Mouse (Mus musculus) stomach, embryonic 16.5 days (tissue): ENCODE data around the gene Wdr38. TPM values are rescaled to one million over a fixed set of nuclear protein-coding genes. Genes with fewer than 3 reads are reported as not detected.

Experiments
- ATAC-seq: fragments of 200-750 bp; cut with Nextera tagmentation; 2 replicates; pipeline ENCODE4 v1.8.0; 2017; ENCODE audit warnings: moderate number of reproducible peaks, moderate TSS enrichment; ENCODE audit not compliant: insufficient read depth, low FRiP score
- H3K27ac ChIP-seq: fragments of 300-500 bp; sonication (generic); 2 replicates; pipeline ENCODE4 v1.5.1; 2014; ENCODE audit warnings: low read length
- H3K27me3 ChIP-seq: fragments of 300-500 bp; sonication (generic); 2 replicates; pipeline ENCODE4 v1.6.1; 2014; ENCODE audit warnings: low read length, control low read depth, mixed read lengths; ENCODE audit not compliant: control insufficient read depth, insufficient read depth
- H3K36me3 ChIP-seq: fragments of 300-500 bp; sonication (generic); 2 replicates; pipeline ENCODE4 v1.6.1; 2014; ENCODE audit warnings: low read length; ENCODE audit not compliant: control insufficient read depth, insufficient read depth
- H3K4me1 ChIP-seq: fragments of 300-500 bp; sonication (generic); 2 replicates; pipeline ENCODE4 v1.6.1; 2014; ENCODE audit warnings: low read length, control low read depth, mixed read lengths; ENCODE audit not compliant: control insufficient read depth, insufficient read depth
- H3K4me2 ChIP-seq: fragments of 300-500 bp; sonication (generic); 2 replicates; pipeline ENCODE4 v1.6.1; 2014; ENCODE audit warnings: low read depth, low read length, mixed read lengths
- H3K4me3 ChIP-seq: fragments of 300-500 bp; sonication (generic); replicated peaks from 2 replicates; pipeline ENCODE4 v1.5.1; 2014; ENCODE audit warnings: mild to moderate bottlenecking, low read length
- H3K9ac ChIP-seq: fragments of 300-500 bp; sonication (generic); 2 replicates; pipeline ENCODE4 v1.6.1; 2014; ENCODE audit warnings: low read length
- H3K9me3 ChIP-seq: fragments of 300-500 bp; sonication (generic); replicated peaks from 2 replicates; pipeline ENCODE4 v1.6.1; 2016; ENCODE audit warnings: low read length, control low read depth; ENCODE audit not compliant: control insufficient read depth
- WGBS: fragments of 180-500 bp; shearing (Covaris S2); extraction: QIAGEN DNeasy Blood & Tissue Kit; methylation state at CpG from one replicate; pipeline ENCODE4 v1.1.7; 2014; 5-methylcytosine and 5-hydroxymethylcytosine counted together
- polyA plus RNA-seq: library from polyadenylated mRNA; unstranded; fragments of >200 nt; fragmentation: Nextera tagmentation; extraction: Ambion mirVana; gene quantifications from 2 replicates; pipeline ENCODE4 v1.2.1, GENCODE M21; 2015

Gene Wdr38
- polyA plus RNA-seq, 1 experiment from 2014 or later = 1.7 TPM

DNA sequence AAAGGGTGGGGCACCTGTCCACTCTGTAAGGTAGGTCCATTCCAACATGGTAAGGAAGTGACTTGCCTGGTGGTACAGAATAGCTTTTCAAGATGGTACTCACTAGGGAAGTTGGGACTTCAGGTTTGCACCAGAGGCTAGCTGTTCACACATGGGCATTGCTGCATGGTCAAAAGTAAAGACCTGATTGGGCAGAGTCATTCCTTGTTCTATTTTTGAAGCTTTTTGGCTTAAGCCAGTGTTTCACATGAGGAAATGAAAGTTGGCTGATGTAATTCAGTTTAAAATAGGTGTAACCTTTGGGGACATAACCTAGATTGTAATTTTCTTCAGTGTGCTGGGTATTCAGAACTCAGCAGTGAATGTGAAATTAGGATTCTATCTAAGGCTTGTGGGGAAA is 14.0 kb downstream of the Wdr38 start:
- Histone ChIP-seq H3K9me3 (no peaks in the 10 kb centered on the region), H3K9ac (no peak overlapping the region), H3K36me3 (0 out of 2 replicates have a peak, but pooled peaks cover 6% of the 10 kb centered on the region), H3K27me3 (no peaks in the 10 kb centered on the region), H3K4me3 (no peak overlapping the region), H3K27ac (no peak overlapping the region), H3K4me2 (no peak overlapping the region), H3K4me1 (peaks cover 21% of the 10 kb centered on the region)
- no peak for ATAC-seq

DNA sequence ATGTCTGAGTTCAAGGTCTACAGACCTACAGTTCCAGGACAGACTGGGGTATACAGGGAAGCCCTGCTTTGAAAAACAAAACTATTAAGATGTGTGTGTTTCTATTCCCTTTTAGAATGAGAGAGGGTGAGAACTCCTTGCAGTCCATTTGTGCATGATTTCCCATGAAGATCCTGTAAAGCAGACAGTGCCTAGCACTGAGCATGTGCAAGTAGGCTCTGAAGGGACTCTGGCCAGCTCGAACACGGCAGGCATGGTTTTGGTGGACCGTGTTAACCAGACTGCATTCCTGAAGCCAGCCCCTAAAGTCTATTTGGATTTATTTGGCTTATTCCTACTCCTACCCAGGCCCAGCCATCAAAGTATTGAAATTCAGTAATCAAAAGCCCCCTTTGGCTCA is 14.7 kb downstream of the Wdr38 start:
- H3K4me3 ChIP-seq = no peak overlapping the region
- H3K27ac ChIP-seq = no peak overlapping the region
- no peak for ATAC-seq
- no peak overlapping the region for H3K9ac ChIP-seq
- peaks cover 20% of the 10 kb centered on the region for H3K4me1 ChIP-seq
- no peaks in the 10 kb centered on the region for H3K27me3 ChIP-seq
- H3K36me3 ChIP-seq = 0 out of 2 replicates have a peak, but pooled peaks cover 6% of the 10 kb centered on the region
- H3K9me3 ChIP-seq = no peaks in the 10 kb centered on the region
- no peak overlapping the region for H3K4me2 ChIP-seq
- WGBS = 84% methylated on average over 3 of the region's 3 CpGs

DNA sequence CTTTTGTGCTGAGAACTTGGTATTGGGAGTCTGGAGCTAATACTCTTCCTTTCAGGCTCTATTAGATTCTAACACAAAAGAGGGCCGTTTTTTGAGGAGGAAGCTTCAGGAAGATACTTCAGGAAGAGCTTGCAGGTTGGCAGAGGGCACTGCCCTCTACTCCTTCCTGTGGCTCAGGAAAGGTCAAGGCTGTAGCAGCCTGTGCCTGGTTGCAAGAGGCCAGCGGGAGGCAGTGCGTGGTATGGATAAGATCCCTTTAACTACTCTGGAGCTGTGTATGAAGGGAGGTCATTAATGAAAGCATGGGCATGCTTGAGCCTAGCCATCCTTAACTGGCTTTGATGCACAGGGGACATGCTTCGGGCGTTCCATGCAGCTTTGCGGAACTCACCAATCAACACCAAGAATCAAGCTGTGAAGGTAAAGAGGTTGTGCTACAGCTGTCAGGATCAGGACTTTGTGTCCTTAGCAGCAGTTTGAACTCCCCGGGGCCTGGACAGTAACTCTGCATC is 15.5 kb downstream of the Wdr38 start:
- Histone ChIP-seq H3K4me2 (no peak overlapping the region), H3K27ac (no peak overlapping the region), H3K9me3 (no peaks in the 10 kb centered on the region), H3K27me3 (no peaks in the 10 kb centered on the region), H3K4me1 (peaks cover 17% of the 10 kb centered on the region), H3K4me3 (no peak overlapping the region), H3K9ac (no peak overlapping the region), H3K36me3 (0 out of 2 replicates have a peak, but pooled peaks cover 6% of the 10 kb centered on the region)
- WGBS = 92% methylated on average over 7 of the region's 7 CpGs
- no peak for ATAC-seq

DNA sequence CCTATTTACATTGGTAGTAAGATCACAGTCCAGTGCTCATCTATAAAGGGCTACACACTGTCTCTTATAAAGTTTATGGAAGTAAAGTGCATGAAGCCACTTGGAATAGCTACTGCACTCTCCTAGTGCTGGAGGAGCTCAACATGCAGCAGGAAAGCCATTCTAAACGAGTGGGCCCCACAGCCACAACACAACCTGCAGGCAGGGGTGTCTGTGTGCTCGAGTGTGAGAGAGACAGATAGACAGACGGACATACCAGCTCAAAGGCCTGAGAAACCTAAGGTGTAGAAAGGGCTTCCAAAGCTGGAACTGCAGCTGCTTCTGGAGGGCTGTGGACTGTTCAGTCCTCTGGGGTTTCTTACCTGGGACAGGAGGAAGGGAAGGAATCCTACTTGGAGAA is 19.3 kb downstream of the Wdr38 start:
- WGBS = 76% methylated on average over 3 of the region's 3 CpGs
- no peak overlapping the region for H3K27ac ChIP-seq
- H3K36me3 ChIP-seq = peaks cover 6% of the 10 kb centered on the region; the same call in 1 of the 2 replicates
- ATAC-seq = no peak
- no peaks in the 10 kb centered on the region for H3K4me1 ChIP-seq
- no peaks in the 10 kb centered on the region for H3K27me3 ChIP-seq
- no peaks in the 10 kb centered on the region for H3K9me3 ChIP-seq
- H3K4me2 ChIP-seq = no peak overlapping the region
- no peak overlapping the region for H3K4me3 ChIP-seq
- no peak overlapping the region for H3K9ac ChIP-seq

DNA sequence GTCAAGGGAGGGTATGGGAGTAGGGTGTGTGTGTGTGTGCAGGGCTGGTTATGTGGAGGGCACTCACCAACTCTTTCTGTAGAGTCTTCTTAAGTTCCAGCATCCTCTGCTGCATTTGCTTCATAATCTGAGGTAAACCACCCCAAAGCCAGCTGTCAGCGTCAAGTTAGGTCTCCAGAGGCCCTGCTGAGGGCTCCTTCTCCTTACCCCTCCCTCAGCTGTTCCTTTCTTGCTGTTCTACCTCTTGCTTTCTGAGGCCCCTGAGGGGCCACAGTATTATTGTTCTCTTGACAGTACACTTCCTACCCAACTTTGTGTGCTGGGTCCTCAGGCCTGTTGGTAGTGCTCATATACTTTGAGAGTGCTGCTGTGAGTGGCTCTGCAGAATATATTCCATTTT is 22.7 kb downstream of the Wdr38 start:
- Histone ChIP-seq H3K36me3 (peaks cover 22% of the 10 kb centered on the region), H3K9me3 (no peaks in the 10 kb centered on the region), H3K4me1 (no peaks in the 10 kb centered on the region), H3K4me2 (no peak overlapping the region), H3K27ac (no peak overlapping the region), H3K9ac (no peak overlapping the region), H3K4me3 (no peak overlapping the region), H3K27me3 (no peaks in the 10 kb centered on the region)
- no peak for ATAC-seq
- WGBS = 95% methylated on average over 1 of the region's 1 CpGs

DNA sequence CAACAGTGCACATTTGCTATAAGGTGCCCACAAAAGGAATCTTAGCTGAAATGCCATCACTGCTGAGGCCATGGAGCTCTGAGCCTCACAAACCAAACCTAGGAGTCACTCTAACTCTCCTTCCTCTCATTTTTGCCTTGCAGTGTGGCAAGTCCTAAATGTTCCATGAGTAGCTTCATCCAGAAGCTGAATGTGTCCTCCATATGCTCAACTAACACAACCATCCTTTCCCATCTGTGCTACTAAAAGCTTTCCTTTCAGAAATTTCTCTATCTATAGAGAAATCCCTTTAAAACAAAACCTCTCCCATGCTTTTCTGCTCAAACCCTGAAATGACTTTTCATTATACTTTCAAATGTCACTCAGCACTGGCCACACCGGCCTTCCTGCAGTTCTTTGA is 34.3 kb downstream of the Wdr38 start:
- no peak overlapping the region for H3K4me3 ChIP-seq
- H3K36me3 ChIP-seq = peaks cover 31% of the 10 kb centered on the region
- no peak overlapping the region for H3K27ac ChIP-seq
- H3K27me3 ChIP-seq = no peaks in the 10 kb centered on the region
- no peak for ATAC-seq
- H3K4me1 ChIP-seq = no peaks in the 10 kb centered on the region
- H3K9me3 ChIP-seq = no peaks in the 10 kb centered on the region
- H3K9ac ChIP-seq = no peak overlapping the region
- H3K4me2 ChIP-seq = no peak overlapping the region
- 91% methylated on average over 1 of the region's 1 CpGs for WGBS

DNA sequence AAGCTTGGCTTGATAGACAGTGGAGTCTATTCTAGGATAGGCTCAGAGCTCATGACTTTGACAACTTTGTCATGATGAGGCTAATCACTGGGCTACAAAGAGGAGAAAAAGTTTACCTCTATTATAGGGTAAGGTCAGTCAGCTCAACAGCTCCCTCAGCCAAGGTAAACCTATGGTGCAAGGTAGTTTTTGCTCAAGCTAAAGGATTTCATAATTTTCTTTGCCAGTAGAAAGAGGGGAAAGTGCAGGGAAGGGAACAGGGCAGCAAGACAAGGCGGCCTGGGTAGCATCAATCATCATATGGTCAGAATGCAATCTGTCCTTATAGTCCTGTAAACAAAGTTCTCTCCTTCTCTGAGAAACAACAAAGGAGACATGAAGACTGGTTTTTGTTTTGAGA is 42.9 kb downstream of the Wdr38 start:
- Histone ChIP-seq H3K27ac (no peak overlapping the region), H3K4me1 (no peaks in the 10 kb centered on the region), H3K9me3 (no peaks in the 10 kb centered on the region), H3K4me2 (no peak overlapping the region), H3K4me3 (no peak overlapping the region), H3K27me3 (no peaks in the 10 kb centered on the region), H3K36me3 (peaks cover 12% of the 10 kb centered on the region; the same call in 1 of the 2 replicates), H3K9ac (no peak overlapping the region)
- no peak for ATAC-seq
- 90% methylated on average over 1 of the region's 1 CpGs for WGBS

DNA sequence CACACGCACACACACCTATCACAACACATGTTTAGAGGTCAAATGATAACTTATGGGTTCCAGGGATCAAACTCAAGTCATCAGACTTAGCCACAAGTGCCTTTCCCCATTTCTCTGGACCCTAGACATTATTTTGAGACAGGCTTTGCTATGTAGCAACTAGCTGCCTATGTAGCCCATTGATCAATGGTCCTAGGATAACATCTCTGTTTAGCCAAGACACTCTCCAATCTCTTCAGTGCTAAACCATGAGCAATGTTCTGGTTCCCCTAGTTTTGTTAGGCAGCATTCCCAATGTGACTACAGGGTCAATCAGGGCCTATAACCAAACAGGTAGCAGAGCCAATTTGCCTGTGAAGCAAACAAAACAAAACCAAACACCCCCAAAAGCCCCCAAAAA is 51.2 kb downstream of the Wdr38 start:
- no peaks in the 10 kb centered on the region for H3K4me1 ChIP-seq
- no peak overlapping the region for H3K27ac ChIP-seq
- H3K36me3 ChIP-seq = peaks cover 14% of the 10 kb centered on the region; the same call in 1 of the 2 replicates
- no peak overlapping the region for H3K4me3 ChIP-seq
- H3K9ac ChIP-seq = no peak overlapping the region
- H3K4me2 ChIP-seq = no peak overlapping the region
- WGBS = 92% methylated on average over 1 of the region's 1 CpGs
- no peaks in the 10 kb centered on the region for H3K27me3 ChIP-seq
- ATAC-seq = no peak
- no peaks in the 10 kb centered on the region for H3K9me3 ChIP-seq
